Mouse (Mus musculus) brain, adult 2 months (tissue): Measurements from ENCODE around the gene Palld.
A peak's percentile ranks its signal among the peaks of the same experiment; 100 is the strongest.

Experiments
- DNase-seq: peaks from one replicate; pipeline ENCODE4 v3.0.0; 2011; ENCODE audit warnings: low read depth, low spot score

Palld gene

DNA sequence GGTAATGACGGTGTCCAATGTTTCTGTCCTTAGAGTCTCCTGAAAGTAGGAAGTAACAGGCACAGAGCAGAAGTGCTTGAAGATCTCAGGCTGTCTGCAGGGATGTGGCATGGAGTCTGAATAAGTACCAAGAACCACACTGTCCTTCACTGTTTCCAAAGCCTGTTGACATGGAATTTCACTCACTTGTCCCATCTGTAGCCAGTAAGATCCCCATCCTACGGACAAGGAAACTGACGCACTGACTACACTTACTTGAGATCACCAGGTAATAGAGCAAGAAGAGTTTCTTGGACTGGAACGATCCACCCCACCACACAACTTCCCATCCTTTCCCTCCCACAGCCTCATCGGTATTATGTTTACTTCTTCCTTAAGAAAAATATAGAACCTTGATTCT is 128.3 kb downstream of the Palld start:
- DNase-seq = no peak

DNA sequence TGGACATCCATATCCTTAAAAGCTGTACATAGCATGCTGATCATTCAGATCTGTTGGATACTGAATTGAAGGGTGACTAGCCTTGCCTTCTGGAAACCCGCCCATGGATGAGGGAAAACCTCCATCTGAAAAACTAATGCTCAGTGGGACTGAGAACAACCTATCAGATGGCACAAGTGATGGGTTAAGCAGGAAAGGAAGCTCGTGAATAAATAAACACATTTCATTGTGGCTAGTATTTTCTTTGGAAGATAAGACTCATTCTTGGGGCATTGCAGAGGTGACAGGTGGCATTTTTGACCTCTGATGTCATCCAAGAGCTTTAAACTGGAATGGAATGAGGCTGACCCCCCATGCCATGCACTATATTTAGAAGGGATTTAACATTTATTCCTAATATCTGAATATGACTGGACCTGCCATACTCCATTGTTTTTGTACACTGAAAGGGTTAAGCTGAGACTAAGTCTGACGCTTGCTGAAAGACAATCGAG is 128.8 kb downstream of the Palld start:
- no peak for DNase-seq

DNA sequence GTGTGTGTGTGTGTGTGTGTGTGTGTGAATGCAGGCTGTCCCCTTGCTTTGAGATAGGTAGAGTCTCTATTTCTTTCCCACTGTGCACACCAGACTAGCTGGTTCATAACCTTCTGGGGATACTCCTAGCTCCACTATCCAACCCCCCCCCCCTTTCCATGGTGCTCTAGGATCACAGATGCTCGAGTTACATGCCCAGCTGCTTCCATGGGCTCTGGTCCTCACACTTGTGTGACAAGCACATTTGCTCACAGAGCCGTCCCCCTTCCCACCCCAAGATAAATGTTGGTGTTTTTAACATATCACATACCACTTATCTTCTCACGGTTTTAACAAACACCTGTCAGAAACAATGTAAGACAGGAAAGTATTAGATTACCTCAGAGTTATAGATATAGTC is 131.2 kb downstream of the Palld start:
- DNase-seq = no peak

DNA sequence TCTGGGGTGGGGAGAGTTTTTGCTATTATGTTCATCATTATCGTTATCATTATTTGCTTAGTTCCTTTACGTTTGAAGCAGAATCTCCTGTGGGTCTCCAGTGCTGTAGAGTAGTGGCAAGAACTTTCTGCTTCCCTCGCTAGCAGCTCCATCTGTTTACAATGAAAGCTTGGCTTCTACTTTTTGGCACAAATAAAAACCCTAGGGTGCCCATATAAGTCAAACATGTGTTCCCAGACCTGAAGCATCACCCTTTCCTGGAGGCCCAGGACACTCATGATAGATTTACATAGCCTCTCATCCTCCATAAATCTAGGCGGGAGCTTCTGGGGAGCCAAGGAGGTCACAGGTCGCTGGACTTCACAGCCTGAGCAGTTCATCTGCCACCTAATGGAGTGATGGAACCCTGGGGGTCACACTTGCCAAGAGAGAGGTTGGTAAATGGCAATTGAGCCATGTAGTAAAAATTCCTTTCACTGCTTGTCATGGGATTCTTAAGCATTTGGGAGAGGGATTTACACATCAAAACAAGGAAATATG is 133.1 kb downstream of the Palld start:
- DNase-seq = no peak

DNA sequence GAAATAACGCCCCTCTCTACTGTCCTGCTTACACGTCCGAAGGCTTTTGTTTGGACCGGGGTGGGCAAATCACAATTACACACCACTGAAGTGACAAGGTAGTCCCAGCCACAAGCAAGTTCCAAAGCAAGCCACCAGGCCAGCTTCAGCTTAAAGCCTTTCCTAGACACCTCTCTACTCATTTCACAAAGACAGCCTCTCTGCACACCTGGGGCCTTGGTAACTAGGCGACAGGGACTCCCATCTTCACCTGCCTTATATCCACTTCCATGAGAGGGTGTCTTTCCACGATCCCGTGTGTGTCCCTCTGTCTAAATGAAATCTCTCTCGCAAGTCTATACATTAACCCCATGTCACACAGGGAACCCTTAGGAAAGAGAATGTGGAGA is 142.3 kb downstream of the Palld start:
- DNase-seq = no peak

DNA sequence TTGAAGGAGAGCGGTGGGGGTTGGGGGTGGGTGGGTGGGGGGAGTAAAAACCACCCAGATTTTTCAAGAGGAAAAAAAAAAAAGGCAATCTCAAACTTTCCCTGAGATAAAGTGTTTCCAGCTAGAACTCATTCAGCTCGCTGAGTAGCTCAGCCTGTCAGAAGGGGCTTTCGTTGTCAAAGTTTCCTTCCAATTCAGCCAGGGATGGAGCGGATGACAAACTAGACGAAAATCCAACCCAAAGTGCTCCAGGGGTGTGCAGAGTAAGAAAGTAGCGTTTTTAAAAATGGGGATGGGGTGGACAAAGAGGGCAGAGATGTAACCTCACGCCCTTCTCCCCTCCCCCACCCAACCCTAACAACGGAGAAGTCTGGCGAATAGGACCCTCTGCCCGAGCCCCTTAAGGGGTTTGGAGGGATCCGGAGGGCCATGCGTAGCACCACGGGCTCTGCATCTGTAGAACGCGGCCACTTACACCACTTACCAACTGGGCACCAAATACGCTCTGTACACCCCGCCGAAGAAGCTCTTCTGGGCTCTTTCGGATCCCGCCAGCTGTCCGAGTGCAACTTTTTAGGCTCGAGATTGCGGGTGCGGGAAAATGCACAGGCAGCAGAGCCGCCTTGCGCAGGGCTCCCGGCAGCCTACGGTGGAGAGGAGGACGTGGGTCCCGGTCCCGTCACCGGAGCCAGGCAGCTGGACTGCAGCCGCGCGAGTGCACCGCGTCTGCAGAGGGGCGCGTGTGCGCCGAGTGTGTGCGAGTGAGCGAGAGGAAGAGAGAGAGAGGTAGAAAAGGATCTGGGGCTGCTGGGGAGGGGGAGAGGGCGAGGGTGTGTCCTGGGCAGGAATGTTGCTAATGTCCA is 142.9 kb downstream of the Palld start:
- DNase-seq = no peak

DNA sequence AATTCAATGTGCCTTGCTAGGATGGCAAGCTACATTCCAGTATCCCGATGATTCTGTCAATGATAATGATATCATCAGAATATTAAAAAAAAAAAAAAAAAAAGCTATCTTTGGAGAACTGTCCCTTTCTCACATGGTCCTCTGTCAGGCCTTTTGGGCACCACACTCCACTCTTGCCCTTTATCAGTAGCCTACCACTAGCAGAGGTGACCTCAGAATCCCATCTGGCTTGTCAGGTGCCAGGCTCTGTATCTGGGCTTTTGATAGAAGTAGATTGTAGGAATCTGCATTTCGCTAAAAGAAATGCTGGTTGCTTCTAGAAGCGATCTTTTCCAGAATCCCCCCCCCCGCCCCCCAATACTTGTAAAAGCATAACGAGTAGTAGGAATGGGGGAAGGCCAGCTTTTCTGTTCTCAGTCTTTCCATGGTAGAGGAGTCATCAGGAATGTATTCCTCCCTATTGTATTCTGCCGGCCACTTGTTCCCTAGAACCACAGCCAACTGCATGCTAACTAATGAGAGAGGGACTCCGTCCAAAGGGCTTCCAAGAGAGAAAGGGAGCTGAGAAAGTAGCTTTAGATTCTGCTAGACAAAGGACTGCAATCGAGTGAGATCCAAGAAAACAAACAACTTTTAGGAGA is 143.7 kb downstream of the Palld start:
- no peak for DNase-seq

DNA sequence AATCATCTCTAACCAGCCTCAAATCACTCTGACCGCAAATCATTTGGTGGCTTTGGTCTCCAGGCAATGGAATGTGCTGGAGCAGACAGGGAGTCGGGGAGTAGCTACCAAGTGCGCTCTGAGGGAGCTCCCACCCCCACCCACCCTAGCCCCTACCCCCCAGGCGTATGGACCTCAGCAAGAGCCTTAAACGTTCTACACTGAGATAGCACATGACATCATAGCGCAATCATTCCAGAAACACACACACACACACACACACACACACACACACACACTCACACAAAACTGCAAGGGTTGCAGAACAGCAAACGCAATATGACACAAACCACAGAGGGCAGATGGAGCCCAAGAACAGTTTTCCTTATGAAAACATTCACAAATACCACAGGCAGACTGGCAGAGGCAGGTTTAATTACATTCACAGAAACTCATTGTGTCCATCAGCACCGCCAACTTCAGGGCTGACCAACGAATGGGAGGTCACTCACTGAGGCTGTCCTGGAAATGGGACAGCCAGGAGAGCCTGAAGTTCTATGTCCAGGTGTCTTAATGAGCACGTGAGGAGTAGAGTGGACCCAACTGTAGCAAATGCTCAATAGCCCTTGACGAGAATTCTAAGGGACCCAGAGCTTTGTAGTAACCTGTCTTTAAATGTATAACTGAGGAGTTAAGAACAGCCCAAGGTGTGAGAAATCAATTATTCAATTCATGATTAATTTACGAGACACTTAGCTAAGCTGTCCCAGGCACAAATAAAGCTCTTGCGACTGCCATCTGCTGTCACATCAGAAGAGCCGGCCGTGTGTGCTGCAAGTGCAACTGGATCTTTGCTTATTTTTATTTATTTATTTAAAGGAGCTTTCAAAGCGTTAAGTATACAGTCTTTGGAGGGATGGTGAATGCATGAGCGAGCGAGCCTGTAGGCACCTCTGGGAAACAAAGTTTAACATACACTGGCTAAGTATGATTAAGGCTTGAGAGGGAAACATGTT is 145.2 kb downstream of the Palld start:
- DNase-seq = peak; percentile 25

DNA sequence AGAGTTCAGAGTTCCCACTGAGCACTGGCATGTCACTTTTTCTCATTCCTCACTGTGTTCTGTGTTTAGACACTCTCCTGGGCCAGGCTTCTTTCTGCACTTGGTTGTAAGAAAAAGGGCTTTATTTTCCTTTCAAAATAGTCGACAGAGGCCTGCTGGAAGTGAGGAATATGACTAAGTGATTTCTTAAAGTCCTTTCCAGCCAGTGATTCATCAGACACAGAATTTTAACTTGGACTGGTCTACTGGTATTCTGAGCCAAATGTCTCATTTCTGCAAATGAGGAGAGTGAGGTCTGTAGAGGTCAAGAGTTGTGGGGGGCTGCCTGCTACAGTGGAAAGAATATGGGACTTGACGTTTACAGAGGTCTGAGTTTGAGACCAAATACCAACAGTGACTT is 147.3 kb downstream of the Palld start:
- no peak for DNase-seq

DNA sequence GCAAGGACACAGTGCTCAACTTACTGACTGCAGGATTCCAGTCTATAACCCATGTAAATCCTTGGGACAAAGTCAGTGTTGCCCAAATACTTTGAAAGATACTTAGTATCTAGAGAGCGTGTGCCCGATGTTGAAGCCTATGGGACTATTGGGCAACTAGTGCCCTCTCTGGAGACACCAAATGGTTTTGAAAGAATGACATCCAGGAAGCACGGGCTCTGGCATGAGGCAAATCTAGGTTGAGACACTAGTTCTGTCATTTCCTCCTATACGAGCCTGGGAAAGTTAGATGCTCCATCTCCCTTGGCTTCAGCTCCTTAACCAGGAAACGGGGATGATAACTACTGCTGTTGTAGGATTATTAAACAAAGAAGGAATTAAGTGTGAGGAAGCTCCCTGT is 155.4 kb downstream of the Palld start:
- no peak for DNase-seq

DNA sequence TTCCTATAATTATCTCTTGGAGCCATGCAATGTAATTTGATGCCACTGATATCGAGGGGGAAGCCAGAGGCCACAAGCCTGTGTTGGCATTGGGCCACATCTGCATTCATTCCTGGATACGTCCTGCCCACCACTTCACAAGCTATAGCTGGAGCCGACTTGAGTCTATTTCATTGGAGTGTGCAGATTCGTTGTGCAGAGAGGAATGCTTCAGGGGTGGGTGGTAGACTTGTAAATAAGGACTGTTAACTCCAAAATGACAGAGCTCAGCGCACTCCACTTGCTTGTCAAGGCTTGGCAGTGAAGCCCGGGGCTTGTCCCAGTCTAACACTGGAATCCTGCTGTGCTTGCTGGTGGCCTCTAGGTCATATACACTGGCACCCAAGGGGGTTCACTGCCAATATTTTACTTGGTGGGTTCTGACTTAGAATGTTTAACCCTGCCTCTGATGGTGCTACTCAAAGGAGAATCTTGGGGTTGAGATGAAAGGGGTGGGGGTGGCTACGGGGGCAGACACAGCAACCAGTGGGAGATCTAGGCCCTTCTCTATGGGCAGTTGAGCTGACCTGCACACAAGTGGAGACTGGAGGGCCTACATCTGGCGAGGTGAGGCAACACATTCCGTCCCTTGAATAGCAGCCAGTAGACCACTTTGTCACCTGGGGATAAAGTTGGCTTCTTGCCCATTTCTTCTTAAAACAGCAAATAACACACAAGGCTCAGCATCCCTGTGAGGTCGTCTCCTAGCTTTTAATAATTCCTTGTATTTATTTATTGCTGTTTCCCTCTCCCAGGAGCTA is 157.1 kb downstream of the Palld start:
- DNase-seq = no peak

DNA sequence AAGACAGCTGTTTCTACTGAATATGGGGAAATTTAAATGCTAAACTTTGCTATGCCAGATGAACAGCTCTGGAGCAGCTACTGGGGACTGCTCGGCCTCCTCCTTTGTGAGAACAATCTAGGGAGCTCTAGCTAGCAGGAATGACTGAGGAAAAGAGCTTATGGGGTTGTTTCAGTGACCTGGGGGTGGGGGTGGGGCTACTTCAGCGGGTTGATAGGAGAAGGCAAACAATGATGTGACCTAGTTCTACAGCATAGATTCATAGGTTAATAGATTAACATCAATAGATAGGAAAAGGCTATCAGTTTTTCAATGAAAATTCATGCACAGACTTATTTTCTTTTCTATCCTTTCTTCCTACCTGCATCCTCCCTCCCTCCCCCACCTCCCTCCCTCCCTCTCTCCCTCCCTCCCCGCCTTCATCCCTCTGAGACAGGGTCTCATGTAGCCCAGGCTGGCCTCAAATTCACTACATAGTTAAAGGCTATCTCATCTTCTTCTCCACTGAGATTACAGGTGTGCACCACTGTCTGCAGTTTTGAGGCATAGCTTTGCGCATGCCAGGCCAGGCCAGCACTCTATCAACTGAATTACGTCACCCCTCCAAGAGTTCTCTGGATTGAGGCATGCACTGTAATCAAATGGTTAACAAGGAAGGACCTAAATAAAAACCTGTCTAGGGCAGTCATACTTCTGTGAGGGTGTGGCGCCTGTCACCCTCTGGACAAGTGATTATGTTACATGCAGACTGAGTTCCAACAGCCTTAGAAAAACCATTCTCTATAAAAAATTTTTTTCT is 158.5 kb downstream of the Palld start:
- no peak for DNase-seq

DNA sequence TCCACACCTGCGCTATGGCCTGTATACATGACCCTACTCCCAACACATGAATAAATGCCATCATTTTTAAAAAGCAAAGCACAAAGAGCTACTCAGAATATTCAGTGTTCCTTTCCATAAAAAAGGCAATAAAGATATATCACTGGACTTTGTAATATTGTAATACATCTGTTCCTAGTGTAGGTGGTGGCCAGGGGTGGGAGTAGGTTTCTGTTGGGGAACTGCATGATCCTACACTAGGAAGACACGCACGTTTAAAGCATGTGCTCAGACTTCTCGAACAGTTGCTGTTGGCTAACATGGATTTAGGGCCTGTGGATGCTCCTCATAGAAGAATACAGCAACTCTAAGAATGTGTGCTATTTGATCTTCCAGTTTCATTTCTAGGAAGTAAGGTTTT is 165.0 kb downstream of the Palld start:
- DNase-seq = no peak

DNA sequence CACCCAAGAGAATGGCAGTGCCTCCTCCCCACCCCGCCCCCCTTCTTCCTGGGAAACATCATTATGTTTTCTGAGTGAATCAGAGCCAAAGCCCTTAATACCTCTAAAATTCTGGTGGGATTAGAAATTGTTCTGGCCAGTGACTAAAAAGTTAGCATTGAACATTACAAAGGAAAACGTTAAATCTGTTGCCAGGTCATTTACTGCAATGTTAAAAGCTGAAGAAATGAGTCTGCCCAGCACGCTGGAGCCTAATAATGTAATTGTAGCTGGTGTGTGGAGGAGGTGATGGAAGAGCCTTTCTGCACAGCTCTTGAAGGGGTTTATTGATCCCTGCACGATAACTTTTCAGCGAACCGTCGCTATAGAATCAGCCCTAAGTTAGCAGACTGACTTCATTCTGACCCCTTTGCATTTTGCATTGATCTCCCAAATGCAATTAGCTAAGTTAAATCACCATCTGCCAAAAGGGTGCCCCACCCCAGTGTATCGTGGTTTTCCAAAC is 165.7 kb downstream of the Palld start:
- no peak for DNase-seq

DNA sequence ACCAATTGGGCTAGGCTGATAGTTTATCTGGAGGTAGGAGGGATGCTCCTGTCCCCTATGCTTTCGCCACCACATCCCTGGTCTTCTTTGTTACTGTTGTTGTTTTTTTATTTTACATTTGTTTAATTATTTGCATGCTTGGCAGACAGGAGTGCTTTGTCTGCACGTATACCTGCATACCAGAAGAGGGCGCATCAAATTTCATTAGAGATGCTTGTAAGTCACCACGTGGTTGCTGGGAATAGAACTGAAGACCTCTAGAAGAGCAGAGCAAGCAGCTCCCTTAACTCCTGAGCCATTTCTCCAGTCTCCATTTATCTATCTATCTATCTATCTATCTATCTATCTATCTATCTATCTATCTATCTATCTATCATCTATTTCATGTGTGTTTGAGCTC is 166.4 kb downstream of the Palld start:
- DNase-seq = no peak

DNA sequence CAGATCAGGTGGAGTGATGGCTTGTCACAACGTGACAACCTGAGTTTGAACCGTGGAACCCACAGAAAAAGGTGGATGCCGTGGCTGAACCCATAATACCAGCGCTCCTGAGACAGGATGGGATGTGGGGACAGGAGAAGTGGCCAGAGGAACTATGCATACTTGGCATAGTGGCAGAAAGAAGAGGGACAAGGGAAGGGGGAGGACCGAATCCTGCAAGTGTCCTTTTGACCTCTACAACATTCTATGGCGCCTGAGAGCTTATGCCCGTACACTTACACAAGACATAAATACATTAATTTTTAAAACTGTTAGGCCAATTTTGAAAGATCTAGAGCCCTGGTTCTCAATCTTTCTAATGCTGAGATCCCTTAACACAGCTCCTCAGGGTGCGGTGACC is 168.3 kb downstream of the Palld start:
- DNase-seq = no peak

DNA sequence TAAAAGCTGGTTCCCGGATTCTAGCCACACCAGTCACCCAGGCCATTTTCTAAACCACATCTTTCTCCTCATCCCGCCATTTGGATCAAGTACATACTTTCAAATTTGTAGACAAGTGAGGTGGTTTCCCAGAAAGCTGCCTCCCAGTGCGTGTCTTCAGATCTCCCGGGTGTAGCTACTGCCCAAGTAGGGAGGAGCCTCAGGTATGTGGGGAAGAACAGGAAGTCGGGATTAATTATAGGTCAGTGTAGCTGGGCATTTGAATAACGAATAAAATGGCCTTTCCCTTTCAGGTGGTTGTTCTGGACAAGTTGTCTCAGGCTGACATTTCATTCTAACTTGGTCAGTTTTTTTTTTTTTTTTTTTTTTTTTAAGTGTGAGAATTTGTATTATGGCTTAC is 170.3 kb downstream of the Palld start:
- no peak for DNase-seq

DNA sequence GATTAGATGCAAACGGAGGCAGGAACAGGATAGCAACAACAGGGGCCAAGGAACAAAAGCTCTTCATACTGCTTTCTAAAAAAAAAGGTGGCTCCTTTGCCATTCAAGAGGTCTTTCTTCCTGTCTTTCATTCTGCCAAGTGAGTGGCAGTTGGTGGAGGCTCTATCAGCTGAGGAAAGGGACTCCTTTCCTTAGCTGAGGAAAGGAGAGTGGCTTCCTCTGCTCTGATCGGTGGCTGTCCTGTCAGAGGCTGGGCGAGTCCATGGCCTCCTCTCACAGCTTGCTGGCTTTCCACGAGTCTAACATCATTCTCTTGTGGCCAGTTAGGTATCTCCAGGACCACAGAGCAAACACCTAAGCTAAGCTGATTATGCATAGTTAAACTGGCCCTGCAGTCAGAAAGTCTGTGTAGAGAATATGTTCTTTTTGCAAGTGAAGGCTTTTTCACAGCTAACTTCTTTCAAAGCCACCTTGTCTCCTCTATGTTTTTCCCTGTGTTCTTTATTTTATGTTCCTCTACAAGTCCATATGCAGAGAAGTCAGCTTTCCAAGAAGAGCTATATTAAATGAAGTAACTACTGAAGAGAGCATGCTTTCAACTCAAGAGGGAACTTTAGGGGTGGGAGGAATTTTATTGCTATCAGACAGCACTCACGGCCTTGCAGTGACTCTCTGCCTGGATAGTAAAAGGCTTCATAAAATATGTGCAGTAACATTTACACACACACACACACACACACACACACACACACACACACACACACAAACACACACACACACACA is 171.0 kb downstream of the Palld start:
- DNase-seq = no peak

DNA sequence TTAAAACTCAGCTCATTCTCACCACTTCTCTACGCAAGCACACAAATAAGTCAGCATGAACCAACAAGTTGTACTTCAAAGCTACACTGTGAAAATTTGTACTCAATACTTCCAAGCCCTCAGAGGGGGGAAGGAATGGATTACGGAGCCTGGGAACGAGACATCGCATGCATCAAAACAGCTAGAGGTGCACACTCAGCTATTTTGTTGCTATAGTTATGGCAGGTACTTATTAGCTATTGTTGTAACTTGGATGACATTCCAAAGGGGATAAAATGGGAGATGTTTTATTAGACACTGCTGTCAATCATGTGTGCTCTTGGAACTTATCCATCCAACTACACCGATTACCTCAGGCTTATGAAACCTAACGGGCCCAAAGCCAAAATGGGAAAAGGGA is 171.8 kb downstream of the Palld start:
- no peak for DNase-seq
